Mouse (Mus musculus) liver, postnatal 0 days (tissue): ENCODE results near the gene Kif24.

Experiments
- CTCF ChIP-seq: sonication (generic); IDR thresholded peaks from 2 replicates; pipeline ENCODE4 v1.5.1; 2016; ENCODE audit warnings: antibody characterized with exemption, low read depth
- EP300 ChIP-seq: IDR thresholded peaks from 2 replicates; pipeline ENCODE4 v1.6.1; 2016; ENCODE audit warnings: antibody characterized with exemption, low read depth, mild to moderate bottlenecking

- TF ChIP-seq CTCF = no peak
- no peak for TF ChIP-seq EP300
Measured at GRCm38 (mm10) chr4:41398353-41398752, 66.3 kb downstream of the Kif24 start.
